Mouse (Mus musculus) adrenal gland, postnatal 4 days (tissue): ENCODE data around the gene Cenpo. TPM values are rescaled to one million over a fixed set of nuclear protein-coding genes. Genes with fewer than 3 reads are reported as not detected.

ENCODE experiments used
- DNase-seq, 2 experiments: peaks; one replicate each; pipeline ENCODE4 v3.0.0; 2021 to 2022; ENCODE audit warnings: low spot score in 2 of 2, mixed read lengths in 2 of 2
- total RNA-seq, 2 experiments: library from RNA; stranded (reverse); gene quantifications; 2 replicates each; pipeline ENCODE4 v1.2.3; 2021

Gene Cenpo
- total RNA-seq, 2 experiments from 2014 or later: 16.4 to 19.2 TPM

DNA sequence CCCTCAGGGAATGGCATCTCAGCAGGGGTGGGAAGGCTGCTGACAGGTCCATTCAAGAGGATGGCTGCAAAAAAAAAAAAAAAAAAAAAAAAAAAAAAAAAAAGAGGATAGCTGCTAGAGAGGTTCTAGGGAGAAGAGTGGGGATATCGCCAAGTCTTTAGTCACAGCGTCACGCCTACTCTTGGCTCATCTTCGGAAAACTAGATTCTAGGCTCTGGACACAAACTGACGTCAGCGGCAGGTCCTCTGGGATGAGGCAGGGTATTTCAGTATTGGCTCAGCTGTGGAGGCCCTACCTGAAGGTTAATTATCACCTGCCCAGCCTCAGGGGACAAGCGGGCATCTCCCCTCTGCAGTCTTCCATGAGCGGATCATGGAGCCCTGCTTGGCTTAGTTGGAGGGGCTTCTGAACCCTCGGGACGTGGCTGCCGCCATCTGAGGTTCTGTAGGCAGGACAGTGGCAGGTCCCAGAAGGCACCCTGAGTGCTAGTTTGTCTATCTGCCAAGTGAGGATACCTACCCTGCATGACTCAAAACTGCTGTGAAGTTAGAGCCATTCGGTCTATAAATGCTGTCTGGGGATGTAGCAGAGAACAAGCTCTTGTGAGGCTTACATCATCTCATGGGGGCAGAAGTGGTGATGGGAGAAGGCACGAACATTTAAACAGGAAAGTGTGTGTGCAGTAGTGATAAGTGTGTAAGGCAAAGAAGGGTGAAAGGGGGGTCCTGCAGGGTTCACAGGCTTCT, 32.5 kb downstream of the Cenpo start:
- DNase-seq: no peak

DNA sequence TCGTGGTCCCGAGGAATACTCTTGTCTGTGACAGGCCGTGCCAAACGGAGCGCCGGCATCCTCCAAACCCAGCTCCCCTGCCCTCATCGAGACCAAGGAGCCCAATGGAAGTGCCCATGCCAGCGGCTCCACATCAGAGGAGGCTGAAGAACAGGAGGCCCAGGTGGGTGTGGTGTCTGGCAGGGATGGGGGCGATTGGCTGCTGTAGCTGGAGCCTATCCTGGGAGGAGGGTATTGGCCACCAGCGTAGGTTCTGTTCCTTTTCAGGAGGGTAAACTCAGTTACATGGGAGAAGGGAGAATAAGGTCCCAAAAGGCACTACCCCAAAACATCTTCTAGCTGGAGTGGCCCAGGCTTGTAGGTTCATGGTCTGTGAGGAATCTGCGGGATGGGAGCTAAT, 34.8 kb downstream of the Cenpo start:
- DNase-seq: no peak

DNA sequence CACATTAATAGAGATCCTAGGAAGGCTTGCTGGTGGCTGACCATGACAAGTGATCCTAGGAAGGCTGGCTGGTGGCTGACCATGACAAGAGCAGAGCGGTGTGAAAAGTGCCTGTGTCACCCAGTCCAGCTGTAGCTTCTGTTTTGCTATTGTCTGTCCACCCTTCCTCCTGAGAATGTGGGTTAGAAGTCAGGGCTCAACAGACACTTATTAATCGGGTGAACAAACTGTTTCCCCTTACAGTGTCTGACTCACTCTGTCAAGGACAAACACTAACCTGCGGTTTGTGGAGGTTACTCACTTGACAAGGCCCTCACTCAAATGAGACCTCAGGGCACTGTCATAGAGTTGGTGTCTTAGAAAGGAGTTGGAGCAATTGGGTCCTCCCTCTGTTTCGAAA, 35.4 kb downstream of the Cenpo start:
- no peak for DNase-seq

DNA sequence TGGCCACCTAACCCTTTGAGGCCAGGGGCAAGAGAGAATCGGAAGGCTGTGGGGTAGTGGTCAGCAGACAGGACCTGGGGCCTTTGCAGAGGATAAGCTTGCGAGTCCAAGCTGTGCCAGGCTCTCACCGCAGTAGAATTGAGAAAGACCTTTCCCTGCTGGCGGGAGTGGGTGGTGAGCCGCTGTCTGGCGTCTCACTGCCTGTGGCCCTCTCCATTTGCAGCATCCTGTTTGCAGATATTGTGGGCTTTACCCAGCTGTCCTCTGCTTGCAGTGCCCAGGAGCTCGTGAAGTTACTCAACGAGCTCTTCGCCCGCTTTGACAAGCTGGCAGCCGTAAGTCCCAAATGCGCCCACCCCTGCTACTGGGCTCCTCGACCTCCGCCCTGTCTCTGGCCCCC, 39.5 kb downstream of the Cenpo start:
- no peak for DNase-seq

DNA sequence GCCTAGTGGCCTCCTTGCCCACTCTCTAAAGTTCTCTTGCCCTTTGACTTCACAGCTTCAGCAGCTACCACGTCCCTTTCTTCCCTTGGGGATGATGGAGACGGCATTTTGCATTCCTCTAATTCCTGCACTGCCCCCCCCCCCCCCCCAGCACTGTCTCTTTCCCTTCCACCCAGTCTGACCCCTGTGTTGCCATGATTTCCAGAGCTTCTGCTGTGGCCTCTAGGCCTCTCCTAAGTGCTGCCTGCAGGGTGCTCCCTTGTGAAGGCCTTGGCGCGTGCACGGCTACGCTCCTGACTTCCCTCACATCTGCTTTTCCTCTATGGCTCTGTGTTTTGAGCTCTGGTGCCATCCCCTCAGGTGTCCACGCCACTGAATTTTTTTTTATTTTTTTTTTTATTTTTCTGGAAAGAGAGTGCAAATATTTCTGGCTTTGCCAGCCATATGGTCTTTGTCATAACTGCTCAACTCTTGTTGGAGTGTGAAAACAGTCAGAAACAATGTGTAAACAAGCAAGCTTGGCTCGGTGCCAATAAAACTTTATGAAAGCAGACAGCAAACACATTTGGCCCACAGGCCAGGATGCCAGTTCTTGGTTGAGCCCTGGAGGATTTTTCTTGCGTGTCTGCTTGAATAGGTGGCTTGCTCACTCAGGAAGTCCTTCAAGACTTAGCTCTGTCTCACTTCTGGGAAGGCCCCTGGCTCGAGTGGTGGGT, 40.9 kb downstream of the Cenpo start:
- no peak for DNase-seq

DNA sequence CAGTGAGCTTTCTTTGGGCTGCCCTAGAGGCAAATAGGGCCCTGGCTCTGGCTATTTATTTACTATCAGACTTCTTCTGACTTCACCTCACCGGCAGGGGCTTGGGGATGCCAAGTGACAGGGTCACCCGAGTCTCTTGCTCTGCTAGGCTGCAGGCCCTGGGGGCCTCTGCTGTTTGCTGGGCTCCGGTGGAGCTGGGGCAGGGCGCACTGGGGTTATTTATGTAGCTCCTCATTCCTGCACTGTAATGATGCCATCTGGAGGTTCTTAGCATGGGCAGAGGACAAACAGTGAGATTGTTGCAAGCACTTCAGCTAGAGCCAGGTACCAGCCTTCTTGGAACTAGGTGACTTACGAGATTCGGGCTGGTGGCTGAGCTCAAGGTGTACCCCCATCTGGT, 41.6 kb downstream of the Cenpo start:
- DNase-seq: no peak

DNA sequence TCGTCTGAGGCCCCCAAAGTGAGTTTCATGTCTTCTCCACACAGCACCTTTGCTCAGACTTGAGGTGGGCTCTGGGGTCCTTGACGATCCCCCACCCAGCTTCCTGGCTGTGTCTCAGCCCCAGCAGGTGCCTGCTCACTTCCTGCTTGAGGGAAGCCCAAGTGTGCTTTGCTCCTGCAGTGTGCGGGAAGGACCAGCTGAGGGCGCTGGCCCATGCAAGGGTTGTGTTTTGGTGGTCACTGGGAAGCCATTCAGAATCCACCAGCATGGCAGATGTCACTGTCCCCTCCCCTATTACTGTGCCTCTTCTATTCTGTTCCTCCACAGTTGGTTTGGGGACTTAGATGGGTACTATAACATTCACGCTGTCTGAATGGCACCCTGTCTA, 45.0 kb downstream of the Cenpo start:
- no peak for DNase-seq

DNA sequence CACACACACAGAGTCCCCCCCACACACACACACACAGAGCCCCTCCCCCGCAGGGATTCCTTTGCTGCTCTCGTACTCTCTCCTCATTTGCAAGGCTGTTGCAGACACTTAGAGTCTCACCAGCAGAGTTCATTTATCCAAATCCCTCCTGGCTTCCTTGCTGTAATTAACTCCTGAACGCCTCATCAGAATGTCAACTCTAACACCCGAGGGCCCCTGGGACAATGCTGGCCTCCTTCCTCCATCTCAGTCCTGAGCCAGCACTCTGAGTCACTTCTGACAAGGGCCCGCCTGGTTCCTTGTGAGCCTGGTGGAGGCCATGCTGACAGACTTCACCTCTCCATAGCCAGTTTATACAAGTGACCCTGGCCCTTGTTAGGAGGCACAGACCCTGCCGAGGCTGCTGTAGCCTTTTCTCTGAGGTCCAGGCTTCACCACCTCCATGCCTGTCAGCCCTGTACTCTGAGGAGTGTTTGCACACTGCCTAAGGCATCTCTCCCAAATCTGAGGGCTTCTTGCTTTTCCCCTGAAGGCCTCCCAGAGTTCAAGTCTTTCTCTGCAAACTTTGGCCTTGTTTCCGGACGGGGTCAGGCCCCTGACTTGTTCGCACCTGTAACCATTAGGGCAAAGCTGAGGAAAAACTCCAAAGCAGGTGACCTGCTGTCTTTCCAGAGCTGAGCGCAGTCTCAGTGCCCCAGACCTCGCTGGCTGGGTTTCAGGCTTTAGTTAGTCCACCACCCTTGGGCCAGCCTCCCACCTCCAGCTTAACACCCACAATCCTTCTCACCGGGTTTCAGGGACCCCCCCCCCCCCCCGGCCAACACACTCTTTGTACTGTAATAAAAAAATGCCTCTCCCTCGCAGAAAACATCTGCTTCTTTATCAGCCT, 45.7 kb downstream of the Cenpo start:
- no peak for DNase-seq

DNA sequence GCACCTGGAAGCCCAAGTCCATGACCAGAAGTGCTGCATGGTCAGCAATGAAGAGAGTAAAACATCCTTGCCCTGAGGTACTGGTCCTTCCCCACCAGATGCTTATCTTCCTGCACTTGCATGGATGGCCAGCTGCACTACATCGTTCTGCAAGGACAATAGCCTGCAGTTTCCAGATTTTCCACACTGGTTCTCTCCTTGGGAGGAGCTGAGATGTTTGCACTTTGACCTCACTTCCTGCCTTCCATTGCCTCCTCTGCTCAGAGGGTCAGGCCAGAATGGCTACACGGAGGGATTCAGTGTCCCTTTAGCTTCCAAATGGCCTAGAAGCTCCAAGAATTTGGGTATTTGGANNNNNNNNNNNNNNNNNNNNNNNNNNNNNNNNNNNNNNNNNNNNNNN, 49.4 kb downstream of the Cenpo start:
- no peak for DNase-seq

DNA sequence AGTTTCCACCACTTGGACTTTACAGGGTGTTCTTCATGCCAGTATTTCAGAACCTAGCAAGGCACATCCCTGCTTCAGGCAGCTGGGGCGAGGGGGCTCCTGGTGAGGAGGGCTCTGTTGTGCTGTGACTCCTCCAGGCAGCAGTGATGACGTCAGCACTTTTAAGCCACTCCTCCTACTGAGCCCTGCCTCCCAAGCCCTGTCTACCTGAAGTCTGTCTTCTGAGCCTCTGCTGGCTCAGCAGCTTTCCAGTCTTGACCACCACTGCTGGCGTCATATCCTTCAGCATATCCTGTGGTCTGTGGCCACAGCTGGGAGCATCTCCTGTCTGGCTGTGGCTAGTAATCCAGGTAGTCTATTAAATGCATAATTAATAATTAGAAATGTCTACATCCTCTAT, 53.6 kb downstream of the Cenpo start:
- no peak for DNase-seq

DNA sequence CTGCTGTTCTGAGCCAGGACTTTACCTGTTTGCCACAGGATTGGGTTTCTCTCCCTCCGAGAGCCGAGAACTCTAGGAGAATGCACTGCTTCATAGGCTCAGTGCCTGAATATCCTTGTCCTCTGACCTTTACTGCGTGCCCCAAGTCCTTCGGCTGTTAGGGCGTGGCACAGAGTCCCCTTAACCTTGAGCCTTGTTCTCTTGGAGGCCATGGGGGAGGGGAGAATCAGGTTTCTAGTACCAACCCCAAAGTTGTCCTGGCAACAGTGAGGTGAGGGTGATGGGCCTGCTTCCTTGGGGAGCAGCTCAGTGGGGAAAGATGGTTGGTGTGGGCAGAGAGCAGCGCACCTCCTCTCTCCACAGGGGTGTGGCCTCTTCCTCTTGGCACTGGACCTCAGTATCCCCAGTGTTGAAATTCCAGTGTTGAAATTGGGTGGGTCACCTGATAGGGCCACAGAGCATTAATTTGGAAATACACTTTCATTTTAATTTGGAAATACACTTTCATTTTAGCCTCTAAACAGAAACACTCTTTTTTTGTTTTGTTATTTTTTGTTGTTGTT, 54.3 kb downstream of the Cenpo start:
- DNase-seq: no peak

DNA sequence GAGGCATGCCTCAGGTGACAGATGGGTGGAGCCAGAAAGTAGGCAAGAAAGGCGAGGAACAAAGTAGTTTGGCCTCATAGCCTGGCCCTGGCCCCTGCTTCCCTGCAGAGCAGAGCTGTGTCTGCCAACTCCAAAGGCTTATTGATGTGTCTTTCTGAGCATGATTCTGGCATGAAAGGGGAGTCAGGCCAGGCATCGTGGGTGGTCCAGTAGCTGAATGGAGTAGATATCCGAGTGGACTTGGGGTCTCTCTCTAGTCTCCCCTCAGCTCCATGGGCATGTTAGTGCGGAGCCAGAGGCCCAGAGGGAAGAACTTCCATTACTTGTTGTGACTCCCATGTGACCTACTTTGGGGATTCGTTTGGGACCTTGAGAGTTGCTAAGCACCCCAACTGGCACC, 55.3 kb downstream of the Cenpo start:
- DNase-seq: no peak

DNA sequence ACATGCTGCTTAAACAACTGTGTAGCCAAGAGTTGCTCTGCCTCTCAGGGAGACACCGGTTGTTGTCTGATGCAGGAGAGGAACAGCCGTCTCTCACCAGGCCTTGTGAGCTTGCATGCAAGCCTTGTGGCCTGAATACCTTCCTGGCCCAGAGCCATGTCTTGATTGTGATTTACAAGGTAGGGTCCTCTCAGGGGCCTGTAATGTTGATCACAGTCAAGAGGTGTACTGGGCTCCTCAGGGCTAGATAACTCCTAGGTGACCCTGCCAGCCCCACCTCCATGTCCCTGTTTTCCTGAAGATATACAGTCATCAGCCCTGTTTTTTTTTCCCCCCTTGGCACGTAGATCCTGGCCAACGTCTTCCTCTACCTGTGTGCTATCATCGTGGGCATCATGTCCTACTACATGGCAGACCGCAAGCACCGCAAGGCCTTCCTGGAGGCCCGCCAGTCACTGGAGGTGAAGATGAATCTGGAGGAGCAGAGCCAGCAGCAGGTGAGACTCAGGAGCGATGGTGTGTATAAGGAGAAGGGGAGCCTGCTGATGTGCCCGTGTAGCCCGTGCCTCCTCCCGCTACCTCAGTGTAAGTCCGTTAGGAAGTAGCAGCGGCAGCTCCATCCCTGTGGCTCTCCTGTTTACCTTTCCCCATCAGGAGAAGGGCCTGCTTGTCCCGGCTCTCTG, 60.8 kb downstream of the Cenpo start:
- no peak for DNase-seq

DNA sequence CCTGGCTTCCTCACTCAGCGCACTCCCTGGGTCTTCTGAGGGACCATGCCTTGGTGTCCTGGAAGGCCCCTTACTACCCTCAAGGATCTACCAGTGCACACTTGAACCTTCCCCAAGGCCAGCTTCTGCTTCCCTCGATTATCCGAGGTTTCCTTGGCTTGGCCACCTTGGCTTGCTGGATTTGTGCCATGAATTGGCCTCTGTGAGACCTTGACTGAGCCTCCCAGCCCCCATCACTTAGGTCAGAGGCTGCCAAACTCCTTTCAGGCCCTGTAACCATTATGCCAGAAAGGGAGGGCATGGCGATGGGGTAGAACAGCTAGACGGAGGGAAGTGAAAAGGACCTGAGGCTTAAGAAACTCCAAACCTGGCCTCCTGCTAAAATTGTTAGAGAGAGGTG, 64.5 kb downstream of the Cenpo start:
- DNase-seq: no peak

DNA sequence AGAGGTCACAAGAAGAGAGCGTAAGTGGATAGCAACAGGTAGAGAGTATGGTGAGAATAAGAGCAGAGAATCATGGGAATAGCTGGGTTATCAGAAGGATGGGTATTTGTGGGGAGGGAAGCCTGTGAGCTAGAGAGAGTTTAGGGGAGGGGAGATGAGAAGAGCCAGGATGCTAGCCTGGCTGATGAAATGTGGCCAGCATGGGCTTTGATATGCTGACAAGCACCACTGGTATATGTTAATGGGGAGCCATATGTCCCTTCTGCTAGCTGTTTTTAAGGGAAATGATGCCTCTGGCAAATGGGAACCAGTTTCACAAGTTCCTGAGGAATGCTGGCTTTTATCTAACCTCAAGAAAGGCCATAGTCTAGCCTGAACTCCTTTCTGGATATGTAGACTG, 65.0 kb downstream of the Cenpo start:
- no peak for DNase-seq

DNA sequence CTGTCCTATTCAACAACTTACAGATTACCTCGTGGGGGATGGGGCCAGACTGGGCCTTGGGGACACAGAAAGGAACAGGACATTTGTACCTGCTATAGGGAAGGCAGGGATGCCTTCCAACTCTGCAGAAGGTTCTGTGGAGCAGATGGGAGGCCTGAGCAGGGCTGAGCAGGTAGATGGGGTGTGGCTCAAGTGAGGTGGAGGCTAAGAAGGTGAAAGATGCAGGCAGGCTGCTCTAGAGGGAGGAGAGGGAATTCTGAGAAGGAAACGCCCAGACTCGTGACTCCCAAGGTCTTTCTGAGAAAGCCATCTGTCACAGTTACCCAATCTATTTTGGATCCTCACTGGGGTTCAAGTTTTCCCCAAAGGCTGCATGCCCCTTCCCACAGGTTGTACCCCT, 67.1 kb downstream of the Cenpo start:
- DNase-seq: no peak

DNA sequence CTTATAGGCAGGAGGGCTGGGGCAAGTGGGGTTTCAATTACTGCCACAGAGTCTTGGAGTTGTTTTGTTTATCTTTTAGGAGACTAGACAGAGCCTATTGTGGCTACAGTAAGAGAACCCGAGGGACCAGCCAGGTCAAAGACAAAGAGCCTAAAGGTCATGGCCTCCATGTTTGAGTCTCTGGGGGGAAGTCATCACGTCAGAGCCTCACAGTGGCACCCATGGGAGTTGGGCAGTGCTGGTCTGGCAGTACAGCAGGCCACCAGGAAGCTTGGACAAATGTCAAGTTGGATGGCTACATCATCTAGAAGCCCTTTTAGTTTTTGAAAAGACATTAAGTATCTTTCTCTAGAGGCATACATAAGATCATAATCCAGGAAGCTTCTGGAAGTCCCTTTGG, 71.2 kb downstream of the Cenpo start:
- DNase-seq: no peak

DNA sequence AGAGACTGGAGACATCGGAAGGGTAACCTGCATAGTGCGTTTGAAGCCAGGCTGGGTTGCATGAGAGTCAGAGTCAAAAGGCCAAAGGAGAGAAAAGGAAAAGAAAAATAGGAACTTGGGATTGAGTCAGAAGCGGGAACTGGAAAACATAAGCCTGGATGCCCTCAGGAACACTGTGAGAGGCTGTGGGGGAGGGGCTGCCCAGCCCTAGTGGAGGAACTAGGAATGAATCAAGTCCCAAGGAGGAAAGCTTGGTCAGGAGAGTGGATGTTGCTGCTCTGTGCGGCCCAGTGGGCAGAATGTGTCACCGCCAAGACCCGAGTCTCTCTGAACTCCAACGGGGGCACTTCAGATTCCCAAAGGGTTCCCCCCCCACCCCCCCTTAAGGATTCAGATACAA, 73.8 kb downstream of the Cenpo start:
- no peak for DNase-seq

DNA sequence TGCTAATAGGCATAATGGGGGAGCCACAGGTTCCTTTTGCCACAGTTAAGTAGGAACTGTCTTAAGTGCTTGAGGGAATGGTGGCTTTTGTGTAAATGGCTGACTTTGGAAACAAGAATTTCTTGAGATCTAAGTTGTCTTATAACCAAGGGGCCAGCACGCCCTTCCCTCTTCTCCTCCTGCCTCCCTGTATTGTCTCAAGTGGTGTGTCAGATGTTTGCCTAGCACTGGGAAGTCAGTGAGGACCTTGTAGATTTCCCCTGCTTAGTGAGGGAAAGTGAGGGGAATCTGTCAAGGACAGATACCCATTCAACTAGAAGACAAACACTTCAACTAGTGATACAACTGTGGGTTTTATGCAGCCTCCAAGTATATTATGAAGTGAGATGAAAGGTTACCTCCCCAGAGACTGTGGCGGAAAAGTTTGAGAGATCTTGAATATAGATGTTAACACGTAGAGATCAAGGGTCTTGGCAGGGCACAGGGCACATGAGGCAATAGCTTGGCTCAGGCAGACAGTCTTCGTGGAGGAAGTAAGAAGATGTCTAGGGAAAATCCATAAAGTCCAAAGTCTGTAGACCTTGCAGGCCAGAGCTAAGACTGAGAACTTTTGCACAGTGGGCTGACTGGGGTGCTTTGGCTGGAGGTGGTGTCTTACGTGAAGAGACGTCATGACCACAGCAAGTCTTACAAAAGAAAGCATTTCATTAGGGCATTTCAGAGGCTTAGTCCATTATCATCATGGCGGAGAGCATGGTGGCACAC, 75.0 kb downstream of the Cenpo start:
- DNase-seq: no peak

DNA sequence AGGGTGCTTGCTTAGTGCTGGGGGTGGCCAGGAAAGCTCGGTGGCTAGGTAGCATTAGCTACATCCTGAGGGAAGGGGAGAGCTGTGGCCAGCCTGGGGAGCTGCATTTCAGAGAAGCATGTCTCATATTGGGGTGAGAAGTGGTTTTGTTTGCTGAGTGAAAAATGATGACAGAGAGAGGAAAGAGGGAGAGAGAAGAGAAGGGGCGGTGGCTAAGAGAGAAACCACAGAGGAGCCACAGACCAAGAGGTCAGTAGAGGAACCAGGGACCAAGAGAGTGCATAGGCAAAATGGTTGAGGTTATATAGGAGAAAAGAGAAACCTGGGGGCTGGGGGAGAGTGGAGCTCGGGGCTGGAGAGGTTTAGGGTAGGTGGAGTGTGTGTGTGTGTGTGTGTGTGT, 75.9 kb downstream of the Cenpo start:
- no peak for DNase-seq
